Mouse (Mus musculus): ENCODE results near the gene Cdt1.

- TF ChIP-seq CTCF (IDR thresholded peaks at IDR 0.05; ENCODE audit: low read depth, low read length) (no peak), GATA1 (IDR thresholded peaks at IDR 0.05; ENCODE audit: borderline replicate concordance, low read length) (no peak)
Measured at GRCm38 (mm10) chr8:122576648-122577022, 8.8 kb downstream of the Cdt1 start, which contains the start of gene Aprt.

Data from G1E (cell line).